Mouse (Mus musculus) WW6 (cell line): ENCODE results near the gene Gpnmb.

Source experiments
- DNase-seq: peaks from one replicate; pipeline ENCODE4 v3.0.0-alpha.2; 2013; ENCODE audit warnings: low read depth, low spot score

Gpnmb gene

GRCm38 (mm10) chr6:49036275-49037267 lies at the start of gene Gpnmb:
Gpnmb (plus strand) TSS chr6:49036546.
- DNase-seq, result no peak

GRCm38 (mm10) chr6:48989971-48990370 lies 46.4 kb upstream of the Gpnmb start:
- no peak for DNase-seq

GRCm38 (mm10) chr6:48991991-48992390 lies 44.4 kb upstream of the Gpnmb start:
- DNase-seq, result no peak

- no peak for DNase-seq
These were observed 38.2 kb upstream of the Gpnmb start for GRCm38 (mm10) chr6:48998186-48998585.

GRCm38 (mm10) chr6:48998796-48999195 lies 37.5 kb upstream of the Gpnmb start:
- no peak for DNase-seq

GRCm38 (mm10) chr6:49003381-49003780 lies 33.0 kb upstream of the Gpnmb start:
- no peak for DNase-seq

- DNase-seq, result peak; percentile 72
These were observed 28.4 kb upstream of the Gpnmb start for GRCm38 (mm10) chr6:49007981-49008380.

- no peak for DNase-seq
These were observed 27.8 kb upstream of the Gpnmb start for GRCm38 (mm10) chr6:49008420-49009160.

- no peak for DNase-seq
These were observed 27.2 kb upstream of the Gpnmb start for GRCm38 (mm10) chr6:49009161-49009555.

- no peak for DNase-seq
These were observed 26.7 kb upstream of the Gpnmb start for GRCm38 (mm10) chr6:49009665-49010064.

- DNase-seq, result no peak
These were observed 25.2 kb upstream of the Gpnmb start for GRCm38 (mm10) chr6:49011191-49011590.

GRCm38 (mm10) chr6:49013023-49013422 lies 23.3 kb upstream of the Gpnmb start:
- no peak for DNase-seq

GRCm38 (mm10) chr6:49013458-49013857 lies 22.9 kb upstream of the Gpnmb start:
- DNase-seq, result no peak

GRCm38 (mm10) chr6:49017150-49017549 lies 19.2 kb upstream of the Gpnmb start:
- no peak for DNase-seq

- DNase-seq, result no peak
These were observed 17.0 kb upstream of the Gpnmb start for GRCm38 (mm10) chr6:49019341-49019740.

- no peak for DNase-seq
These were observed 15.0 kb upstream of the Gpnmb start for GRCm38 (mm10) chr6:49021141-49022012.

- DNase-seq, result no peak
These were observed 14.0 kb upstream of the Gpnmb start for GRCm38 (mm10) chr6:49022384-49022783.

- DNase-seq, result no peak
These were observed 13.0 kb upstream of the Gpnmb start for GRCm38 (mm10) chr6:49023315-49023714.

GRCm38 (mm10) chr6:49025290-49025689 lies 11.1 kb upstream of the Gpnmb start:
- DNase-seq, result no peak

- DNase-seq, result no peak
These were observed 9.8 kb upstream of the Gpnmb start for GRCm38 (mm10) chr6:49026496-49026895.

GRCm38 (mm10) chr6:49028019-49028418 lies 8.3 kb upstream of the Gpnmb start:
- DNase-seq, result no peak

GRCm38 (mm10) chr6:49028708-49029107 lies 7.6 kb upstream of the Gpnmb start:
- no peak for DNase-seq
